Mouse (Mus musculus) ovary, postnatal 36 days (tissue): ENCODE measurements at regions not wholly inside any gene's neighbourhood (a gene's known extent, or its start where the extent isn't known, plus 50 kb on each side); places are given as distances from the start of the nearest gene placed in this dataset.

Source experiments
- DNase-seq: peaks from one replicate; pipeline ENCODE4 v3.0.0; 2022; ENCODE audit warnings: low spot score, mixed read lengths

DNA sequence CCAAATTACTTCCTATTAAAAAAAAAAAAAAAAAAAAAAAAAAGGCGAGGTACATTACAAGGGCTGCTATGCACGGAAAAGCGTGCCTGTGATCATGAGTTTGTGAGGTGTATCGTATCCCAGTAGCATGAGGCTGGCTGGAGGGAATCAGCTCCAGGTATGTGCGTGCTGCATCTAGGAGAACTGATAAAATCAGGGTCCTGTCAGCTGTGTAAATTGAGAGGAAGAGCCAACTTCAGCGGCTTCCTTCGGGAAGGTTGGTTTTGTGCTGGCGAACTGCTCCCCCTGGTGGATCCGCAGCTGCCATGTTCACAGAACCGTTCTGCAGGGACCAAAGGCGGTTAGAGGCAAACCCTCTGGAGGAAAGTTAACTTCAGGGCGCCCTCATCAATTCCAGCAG lies 60.8 kb upstream of the Gm10295 start:
- DNase-seq = peak; percentile 82

GRCm38 (mm10) chr7:71411293-71412011 lies 60.2 kb upstream of the Gm10295 start:
- peak; percentile 27 for DNase-seq

GRCm38 (mm10) chr7:71409903-71410302 lies 58.6 kb upstream of the Gm10295 start:
- DNase-seq = peak; percentile 19

GRCm38 (mm10) chr7:71409061-71409460 lies 57.8 kb upstream of the Gm10295 start:
- no peak for DNase-seq

GRCm38 (mm10) chr7:71406283-71406682 lies 55.0 kb upstream of the Gm10295 start:
- no peak for DNase-seq
